Mouse (Mus musculus): ENCODE results near the gene Prom1. TPM values are rescaled to one million over a fixed set of nuclear protein-coding genes. Genes with fewer than 3 reads are reported as not detected.

The Prom1 gene
- polyA plus RNA-seq, 1 experiment from 2014 or later, result 78.1 TPM

- no peaks in the 10 kb centered on the region for H3K4me1 ChIP-seq
- no peak overlapping the region for H3K9ac ChIP-seq
- H3K4me2 ChIP-seq, result no peak overlapping the region
- no peaks in the 10 kb centered on the region for H3K27me3 ChIP-seq
- peaks cover 10% of the 10 kb centered on the region for H3K36me3 ChIP-seq
- H3K4me3 ChIP-seq (replicated peaks), result no peak overlapping the region
- H3K27ac ChIP-seq, result no peak overlapping the region
- WGBS, result 50% methylated on average over 4 of the region's 4 CpGs
- no peak for ATAC-seq (replicated peaks; ENCODE audit: low FRiP score)
- H3K9me3 ChIP-seq (replicated peaks), result no peaks in the 10 kb centered on the region
Observed at GRCm38 (mm10) chr5:43996162-43996561, 105.7 kb downstream of the Prom1 start.

- WGBS, result 90% methylated on average over 2 of the region's 2 CpGs
Observed at GRCm38 (mm10) chr5:43994981-43995380, 106.9 kb downstream of the Prom1 start.

GRCm38 (mm10) chr5:43990316-43990715, 111.5 kb downstream of the Prom1 start:
- 54% methylated on average over 6 of the region's 6 CpGs for WGBS
- Histone ChIP-seq H3K4me1 (no peaks in the 10 kb centered on the region), H3K4me2 (no peak overlapping the region), H3K4me3 (replicated peaks) (no peak overlapping the region), H3K9ac (no peak overlapping the region), H3K27me3 (no peaks in the 10 kb centered on the region), H3K36me3 (no peaks in the 10 kb centered on the region; the same call in 1 of the 2 replicates), H3K27ac (no peak overlapping the region), H3K9me3 (replicated peaks) (no peaks in the 10 kb centered on the region)
- no peak for ATAC-seq (replicated peaks; ENCODE audit: low FRiP score)

More at GRCm38 (mm10) chr5:43994981-43995380, 106.9 kb downstream of the Prom1 start:
- Histone ChIP-seq H3K4me1 (no peaks in the 10 kb centered on the region), H3K36me3 (peaks cover 2% of the 10 kb centered on the region), H3K27me3 (no peaks in the 10 kb centered on the region), H3K9me3 (replicated peaks) (no peaks in the 10 kb centered on the region), H3K4me3 (replicated peaks) (no peak overlapping the region), H3K9ac (no peak overlapping the region), H3K27ac (no peak overlapping the region), H3K4me2 (no peak overlapping the region)
- no peak for ATAC-seq (replicated peaks; ENCODE audit: low FRiP score)

GRCm38 (mm10) chr5:43989017-43989416, 112.8 kb downstream of the Prom1 start:
- ATAC-seq (replicated peaks; ENCODE audit: low FRiP score), result no peak
- Histone ChIP-seq H3K4me3 (replicated peaks) (no peak overlapping the region), H3K36me3 (no peaks in the 10 kb centered on the region), H3K27ac (no peak overlapping the region), H3K27me3 (no peaks in the 10 kb centered on the region), H3K9ac (no peak overlapping the region), H3K9me3 (replicated peaks) (no peaks in the 10 kb centered on the region), H3K4me1 (no peaks in the 10 kb centered on the region), H3K4me2 (no peak overlapping the region)
- 76% methylated on average over 5 of the region's 5 CpGs for WGBS

GRCm38 (mm10) chr5:43986212-43986611, 115.6 kb downstream of the Prom1 start:
- Histone ChIP-seq H3K27ac (no peak overlapping the region), H3K4me3 (replicated peaks) (no peak overlapping the region), H3K36me3 (no peaks in the 10 kb centered on the region), H3K27me3 (no peaks in the 10 kb centered on the region), H3K4me2 (no peak overlapping the region), H3K4me1 (peaks cover 4% of the 10 kb centered on the region; the same call in 1 of the 2 replicates), H3K9me3 (replicated peaks) (no peaks in the 10 kb centered on the region), H3K9ac (no peak overlapping the region)
- ATAC-seq (replicated peaks; ENCODE audit: low FRiP score), result no peak

GRCm38 (mm10) chr5:43982896-43983295, 118.9 kb downstream of the Prom1 start:
- Histone ChIP-seq H3K4me3 (replicated peaks) (no peak overlapping the region), H3K4me1 (peaks cover 4% of the 10 kb centered on the region; the same call in 1 of the 2 replicates), H3K27ac (no peak overlapping the region), H3K9me3 (replicated peaks) (no peaks in the 10 kb centered on the region), H3K36me3 (no peaks in the 10 kb centered on the region), H3K9ac (no peak overlapping the region), H3K4me2 (no peak overlapping the region), H3K27me3 (no peaks in the 10 kb centered on the region)
- ATAC-seq (replicated peaks; ENCODE audit: low FRiP score), result no peak
- WGBS, result 51% methylated on average over 1 of the region's 1 CpGs

- H3K36me3 ChIP-seq, result no peaks in the 10 kb centered on the region
- no peaks in the 10 kb centered on the region for H3K27me3 ChIP-seq
- no peak within 1 kb of the TSS for H3K9ac ChIP-seq
- no peak for ATAC-seq (replicated peaks; ENCODE audit: low FRiP score)
- peaks cover 10% of the 10 kb centered on the region; the same call in 1 of the 2 replicates for H3K4me1 ChIP-seq
- no peaks in the 10 kb centered on the region for H3K9me3 ChIP-seq (replicated peaks)
- no peak within 1 kb of the TSS for H3K4me2 ChIP-seq
- H3K27ac ChIP-seq, result no peak within 1 kb of the TSS
- 53% methylated on average over 4 of the region's 4 CpGs for WGBS
- no peak within 1 kb of the TSS for H3K4me3 ChIP-seq (replicated peaks)
Observed at GRCm38 (mm10) chr5:43981620-43982019, 120.2 kb downstream of the Prom1 start, which contains the start of gene Fgfbp1. Gene Fgfbp1 (minus strand): TSS chr5:43981779.

- H3K27me3 ChIP-seq, result no peaks in the 10 kb centered on the region
- no peaks in the 10 kb centered on the region for H3K9me3 ChIP-seq (replicated peaks)
- WGBS, result 68% methylated on average over 2 of the region's 2 CpGs
- ATAC-seq (replicated peaks; ENCODE audit: low FRiP score), result no peak
- H3K9ac ChIP-seq, result no peak overlapping the region
- H3K36me3 ChIP-seq, result no peaks in the 10 kb centered on the region
- no peak overlapping the region for H3K4me2 ChIP-seq
- H3K4me3 ChIP-seq (replicated peaks), result no peak overlapping the region
- peaks cover 12% of the 10 kb centered on the region; the same call in 1 of the 2 replicates for H3K4me1 ChIP-seq
- no peak overlapping the region for H3K27ac ChIP-seq
Observed at GRCm38 (mm10) chr5:43980397-43980796, 121.4 kb downstream of the Prom1 start.

GRCm38 (mm10) chr5:43976821-43977561, 124.8 kb downstream of the Prom1 start:
- ATAC-seq (replicated peaks; ENCODE audit: low FRiP score), result peak; percentile 80
- WGBS, result 33% methylated on average over 1 of the region's 1 CpGs
- Histone ChIP-seq H3K4me2 (no peak overlapping the region), H3K9me3 (replicated peaks) (no peaks in the 10 kb centered on the region), H3K27me3 (no peaks in the 10 kb centered on the region), H3K36me3 (no peaks in the 10 kb centered on the region), H3K27ac (peak overlapping the region; percentile 39; the same call in 1 of the 2 replicates), H3K4me1 (peaks cover 12% of the 10 kb centered on the region; the same call in 1 of the 2 replicates), H3K9ac (no peak overlapping the region), H3K4me3 (replicated peaks) (no peak overlapping the region)

GRCm38 (mm10) chr5:43974166-43974565, 127.7 kb downstream of the Prom1 start:
- Histone ChIP-seq H3K9ac (no peak overlapping the region), H3K36me3 (no peaks in the 10 kb centered on the region), H3K27ac (no peak overlapping the region), H3K4me3 (replicated peaks) (no peak overlapping the region), H3K4me1 (0 out of 2 replicates have a peak, but pooled peaks cover 8% of the 10 kb centered on the region), H3K9me3 (replicated peaks) (no peaks in the 10 kb centered on the region), H3K4me2 (no peak overlapping the region), H3K27me3 (no peaks in the 10 kb centered on the region)
- WGBS, result 86% methylated on average over 6 of the region's 6 CpGs
- no peak for ATAC-seq (replicated peaks; ENCODE audit: low FRiP score)

- no peaks in the 10 kb centered on the region for H3K27me3 ChIP-seq
- WGBS, result 55% methylated on average over 2 of the region's 2 CpGs
- no peak overlapping the region for H3K4me2 ChIP-seq
- H3K9ac ChIP-seq, result no peak overlapping the region
- H3K9me3 ChIP-seq (replicated peaks), result no peaks in the 10 kb centered on the region
- no peak for ATAC-seq (replicated peaks; ENCODE audit: low FRiP score)
- H3K36me3 ChIP-seq, result no peaks in the 10 kb centered on the region
- H3K27ac ChIP-seq, result no peak overlapping the region
- no peaks in the 10 kb centered on the region for H3K4me1 ChIP-seq
- no peak overlapping the region for H3K4me3 ChIP-seq (replicated peaks)
Observed at GRCm38 (mm10) chr5:43971156-43971555, 130.7 kb downstream of the Prom1 start.

GRCm38 (mm10) chr5:43970532-43970931, 131.3 kb downstream of the Prom1 start:
- Histone ChIP-seq H3K4me1 (no peaks in the 10 kb centered on the region), H3K36me3 (no peaks in the 10 kb centered on the region), H3K4me2 (no peak overlapping the region), H3K27me3 (no peaks in the 10 kb centered on the region), H3K9ac (no peak overlapping the region), H3K9me3 (replicated peaks) (no peaks in the 10 kb centered on the region), H3K27ac (no peak overlapping the region), H3K4me3 (replicated peaks) (no peak overlapping the region)
- no peak for ATAC-seq (replicated peaks; ENCODE audit: low FRiP score)
- 82% methylated on average over 2 of the region's 2 CpGs for WGBS

Data from kidney, embryonic 15.5 days (tissue).